Mouse (Mus musculus) NIH3T3 (cell line): ENCODE measurements around the gene Dnah8.

Source experiments
- DNase-seq: peaks from one replicate; pipeline ENCODE4 v3.0.0-alpha.2; 2012; ENCODE audit warnings: low read depth

The Dnah8 gene

DNA sequence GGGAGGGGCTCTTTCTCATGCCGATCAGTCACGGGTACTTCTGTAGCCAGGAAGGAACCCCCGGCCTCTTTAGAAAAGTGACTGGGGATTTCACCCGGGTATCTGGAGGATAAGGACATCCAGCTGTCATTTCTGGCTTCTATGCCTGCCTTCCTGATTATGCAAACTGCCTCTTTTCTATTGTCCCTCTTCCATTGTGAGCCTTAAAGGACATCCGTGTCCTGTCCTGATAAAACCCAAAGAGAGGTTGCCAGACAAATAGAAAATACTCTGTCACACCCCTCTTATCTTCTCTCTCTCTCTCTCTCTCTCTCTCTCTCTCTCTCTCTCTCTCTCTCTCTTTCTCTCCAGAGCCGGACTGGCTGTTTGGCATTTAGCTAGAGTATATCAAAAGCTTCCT is 258.1 kb downstream of the Dnah8 start:
- DNase-seq: no peak

DNA sequence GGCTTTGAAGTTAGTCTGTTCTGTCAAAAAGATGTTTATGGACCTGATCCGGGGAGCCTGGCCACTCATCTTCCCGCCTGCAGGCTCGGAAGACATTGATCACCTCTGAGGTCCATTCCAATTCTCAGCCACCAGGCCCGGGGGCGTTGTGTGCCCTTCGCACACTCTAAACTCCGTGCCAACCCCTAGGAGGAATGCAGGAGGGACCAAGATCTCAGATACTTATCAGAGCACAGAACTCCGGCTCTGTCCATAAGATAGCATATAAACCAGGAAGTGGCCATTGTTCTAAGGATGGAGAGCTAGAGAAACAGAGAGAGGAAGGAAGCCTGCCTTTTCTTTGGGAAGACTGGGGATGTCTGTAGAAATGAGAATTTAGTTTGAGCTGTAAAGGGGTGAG is 259.4 kb downstream of the Dnah8 start:
- no peak for DNase-seq

DNA sequence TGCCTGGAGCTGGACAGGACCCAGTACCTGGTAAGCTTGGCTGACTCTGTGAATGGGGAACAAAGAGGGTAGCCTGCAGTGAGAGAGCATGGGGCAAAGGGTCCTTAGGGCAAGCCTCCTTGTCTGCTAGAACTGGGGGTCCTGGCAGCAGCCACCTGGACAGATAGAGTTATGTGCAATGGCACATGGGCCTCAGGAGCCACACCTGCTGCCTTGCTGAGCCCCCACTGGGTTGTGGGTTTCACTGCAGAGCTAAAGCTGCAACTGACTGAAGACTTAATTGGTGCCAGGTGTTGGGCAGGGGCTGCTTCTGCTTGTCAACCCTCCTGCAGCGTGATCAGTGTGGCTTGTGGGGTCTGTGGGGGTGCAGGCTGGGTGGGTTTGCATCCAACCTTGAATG is 267.9 kb downstream of the Dnah8 start:
- no peak for DNase-seq

DNA sequence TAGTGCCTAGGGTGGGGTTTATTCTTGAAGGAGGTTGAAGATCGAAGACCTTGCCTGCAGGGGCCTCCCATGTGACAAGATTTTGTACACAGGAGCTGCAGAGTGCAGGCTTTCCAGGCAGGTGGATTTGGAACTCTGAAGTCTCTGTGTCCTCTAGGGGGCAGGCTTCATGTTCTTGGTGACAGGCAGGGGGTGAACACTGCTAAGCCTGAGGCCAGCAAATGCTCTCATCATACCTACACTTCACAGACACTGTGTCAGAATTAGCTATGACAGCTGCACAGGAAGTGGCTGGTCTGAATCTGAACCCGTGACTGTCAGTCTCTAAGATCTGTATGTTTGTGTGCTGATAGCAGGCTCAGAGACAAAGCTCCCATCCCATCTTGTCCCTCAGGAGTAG is 268.6 kb downstream of the Dnah8 start:
- DNase-seq: peak; percentile 11

DNA sequence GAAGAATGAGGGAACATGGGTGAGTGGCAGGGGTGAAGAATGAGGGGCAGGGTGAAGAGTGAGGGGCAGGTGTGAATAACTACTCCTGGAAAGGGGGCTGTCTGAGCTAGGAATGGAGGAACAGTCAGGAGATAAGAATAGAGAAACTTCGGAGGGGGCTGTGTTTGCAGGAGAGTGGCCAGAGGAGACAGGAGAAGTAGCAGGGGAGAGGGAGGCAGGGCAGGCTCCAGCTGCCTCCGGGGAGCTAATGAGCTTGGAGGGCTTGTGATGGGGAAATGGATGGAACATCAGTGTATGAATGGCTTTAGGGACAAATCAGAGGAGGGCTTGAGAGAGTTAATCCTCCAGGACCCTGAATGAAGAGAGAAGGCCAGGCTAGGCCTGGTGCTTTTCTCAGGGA is 272.9 kb downstream of the Dnah8 start:
- no peak for DNase-seq

DNA sequence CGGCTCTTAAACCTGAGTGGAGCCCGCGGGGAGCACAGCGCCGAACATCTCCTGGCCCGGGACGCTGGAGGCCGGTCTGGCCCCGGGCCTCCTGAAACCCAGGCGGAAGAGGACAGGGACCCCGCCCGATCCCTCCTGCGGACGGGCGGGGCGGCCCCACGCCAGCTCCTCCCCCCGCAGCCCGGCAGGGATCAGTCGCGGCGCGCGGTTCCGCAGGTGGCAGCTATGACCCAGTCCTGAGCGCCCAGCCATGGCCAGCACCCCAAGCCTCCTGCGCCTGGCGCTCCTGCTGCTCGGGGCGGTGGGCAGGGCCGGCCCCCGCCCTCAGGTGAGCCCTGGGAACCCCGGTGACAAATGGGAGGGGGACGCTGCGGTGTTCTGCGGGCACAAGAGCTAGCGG is 277.5 kb downstream of the Dnah8 start, which contains the start of gene Glp1r:
Gene Glp1r, plus strand, starts transcription at position 191 of the 400 bp plus-strand sequence.
- no peak for DNase-seq

DNA sequence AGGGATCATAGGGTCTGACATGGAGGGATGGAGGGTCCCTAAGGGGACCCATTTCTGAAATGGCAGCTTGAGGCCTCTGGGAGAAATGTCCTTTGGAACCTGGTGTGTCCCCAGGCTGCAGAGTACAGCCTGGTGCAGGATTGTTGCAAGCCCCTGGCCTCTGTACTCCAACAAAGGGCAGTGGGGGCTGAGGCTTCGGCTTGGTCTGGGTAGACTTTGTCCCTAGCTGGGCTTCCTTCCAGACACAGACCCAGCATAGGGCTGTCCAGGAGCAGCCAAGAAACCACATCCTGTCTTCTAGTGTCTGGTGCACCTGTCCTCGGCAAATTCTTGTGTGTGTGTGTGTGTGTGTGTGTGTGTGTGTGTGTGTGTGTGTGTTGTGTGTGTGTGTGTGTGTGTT is 279.9 kb downstream of the Dnah8 start:
- DNase-seq: no peak

DNA sequence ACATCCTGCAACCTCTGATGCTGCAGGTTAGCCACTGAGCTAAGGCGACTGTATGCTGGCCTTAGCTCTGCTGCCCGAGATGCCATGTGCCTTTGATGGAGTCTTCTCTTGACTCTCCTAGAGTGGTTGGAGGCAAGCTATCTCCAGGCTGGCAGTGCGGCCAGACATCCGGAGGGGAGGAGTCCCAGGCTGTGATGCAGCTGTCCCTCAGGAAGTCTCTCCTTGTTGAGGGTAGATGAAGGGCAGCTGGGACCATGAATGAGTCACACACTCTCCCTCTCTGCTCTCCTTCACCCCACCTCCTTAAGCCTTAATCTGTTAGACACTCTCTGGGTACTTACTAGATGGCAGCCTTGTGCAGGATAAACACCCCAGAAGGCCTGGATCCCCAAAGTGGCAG is 283.4 kb downstream of the Dnah8 start:
- DNase-seq: no peak

DNA sequence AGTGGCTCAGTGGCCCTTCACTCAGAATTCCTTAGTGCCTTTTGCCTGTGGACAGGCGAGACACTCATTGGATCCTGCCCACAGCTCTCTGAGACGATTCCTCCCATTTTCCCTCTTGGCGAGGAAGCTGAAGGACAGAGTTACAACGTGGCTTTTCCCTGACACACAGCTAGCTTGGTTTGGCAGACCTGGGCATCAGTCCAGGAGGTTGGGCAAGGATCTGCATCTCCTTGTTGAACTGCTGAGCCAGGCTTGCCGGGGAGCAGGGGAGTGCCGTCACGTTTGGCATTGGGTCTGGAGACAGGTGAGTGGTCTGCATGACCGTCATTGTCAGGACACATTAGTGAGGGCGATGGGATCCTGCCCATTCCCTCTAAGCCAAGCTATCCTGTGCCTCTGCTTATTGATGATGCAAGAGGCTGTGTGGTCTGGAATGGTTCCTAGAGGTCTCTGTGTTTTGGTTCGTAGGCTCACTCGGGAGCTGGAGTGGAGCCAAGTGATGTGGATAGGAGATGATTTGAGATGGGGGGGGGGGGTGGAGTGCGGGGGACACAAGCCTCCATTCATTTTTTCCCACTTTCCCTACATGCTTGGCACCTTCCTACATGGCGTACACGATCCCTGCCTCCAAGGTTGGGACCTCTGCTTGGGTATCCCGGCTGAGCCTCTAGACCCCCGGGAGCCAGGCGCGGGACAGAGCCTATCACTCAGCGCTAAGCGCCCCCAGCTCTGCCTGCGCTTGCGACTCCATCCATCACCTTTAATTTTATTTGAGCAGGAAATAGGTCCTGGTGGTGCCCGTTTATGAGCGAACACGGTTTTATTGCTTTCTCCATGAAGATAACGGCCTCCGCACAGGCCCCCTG is 286.9 kb downstream of the Dnah8 start:
- DNase-seq: peak; percentile 61

DNA sequence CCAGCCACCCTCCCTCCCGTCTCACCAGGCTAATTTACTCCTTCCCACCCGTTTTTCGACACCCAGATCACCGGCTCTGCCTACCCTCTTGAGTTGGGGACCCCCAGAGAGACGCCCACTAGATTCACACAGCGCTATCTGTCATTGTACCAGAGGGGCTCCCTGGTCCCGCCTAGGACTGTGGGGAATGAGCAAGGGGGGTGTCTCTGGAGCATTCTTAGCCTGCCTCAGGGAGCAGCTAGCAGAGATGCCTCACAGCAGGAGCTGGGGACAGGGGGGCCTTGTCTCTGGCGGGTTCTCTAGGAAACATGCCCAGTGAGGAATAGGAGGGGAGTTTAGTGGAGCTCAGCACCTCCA is 287.6 kb downstream of the Dnah8 start:
- no peak for DNase-seq

DNA sequence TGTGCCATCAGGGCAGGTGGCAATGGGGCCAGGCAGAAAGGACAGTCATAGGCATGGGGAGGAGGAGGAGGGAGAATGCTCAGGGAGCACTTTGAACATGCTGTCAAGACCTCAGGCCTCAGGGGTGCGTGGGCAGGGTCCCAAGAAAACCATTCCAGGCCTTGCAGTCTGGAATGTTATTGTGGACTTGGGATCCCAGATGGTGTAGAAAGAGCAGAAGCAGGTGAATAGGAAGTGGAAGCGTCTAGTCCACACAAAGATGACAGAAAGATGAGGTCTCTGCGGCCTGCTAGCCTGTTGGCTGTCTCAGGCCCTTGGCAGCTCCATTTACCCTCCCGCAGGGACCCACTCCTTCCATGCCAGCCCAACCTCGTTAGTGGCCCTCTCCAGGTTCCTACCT is 288.4 kb downstream of the Dnah8 start:
- DNase-seq: no peak

DNA sequence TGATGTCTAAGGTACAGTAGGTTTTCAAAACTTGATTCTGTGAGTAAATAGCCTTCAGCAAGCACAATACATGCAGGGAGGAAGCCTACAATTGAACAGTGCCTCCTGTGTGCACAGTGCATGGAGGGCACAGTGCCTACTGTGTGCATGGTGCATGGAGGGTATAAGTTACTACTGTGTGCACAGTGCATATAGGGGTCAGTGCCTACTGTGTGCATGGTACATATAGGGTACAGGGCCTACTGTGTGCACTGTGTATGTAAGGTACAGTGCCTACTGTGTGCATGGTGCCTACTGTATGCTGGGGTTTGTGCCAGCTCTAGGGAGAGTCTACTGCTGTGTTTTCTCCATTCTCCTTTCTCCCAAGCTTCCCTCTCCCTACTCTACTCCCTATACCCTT is 290.1 kb downstream of the Dnah8 start:
- DNase-seq: no peak

DNA sequence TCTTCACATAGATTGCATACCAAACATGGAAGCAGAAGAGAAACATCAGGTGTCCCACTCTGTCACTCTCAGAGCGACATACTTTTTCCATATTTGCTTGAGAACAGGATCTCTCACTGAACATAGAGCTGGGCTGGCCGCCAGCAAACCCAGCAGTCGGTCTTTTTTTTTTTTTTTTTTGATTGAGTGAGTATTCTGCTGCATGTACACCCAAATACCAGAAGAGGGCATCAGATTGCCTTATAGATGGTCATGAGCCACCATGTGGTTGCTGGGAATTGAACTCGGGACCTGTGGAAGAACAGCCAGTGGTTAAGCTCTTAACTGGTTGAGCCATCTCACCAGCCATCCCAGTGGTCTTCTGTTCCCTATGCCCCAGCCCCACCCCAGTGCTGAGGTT is 299.4 kb downstream of the Dnah8 start:
- peak; percentile 9 for DNase-seq
